Mouse (Mus musculus) thymus, adult 2 months (tissue): Measurements from ENCODE around the gene B3galt6.

Experiments
- CTCF ChIP-seq: fragments of 200-500 bp; IDR thresholded peaks from 2 replicates; pipeline ENCODE4 v1.5.1; 2012; ENCODE audit warnings: mild to moderate bottlenecking, control low read depth, low read length, moderate library complexity, borderline replicate concordance; ENCODE audit not compliant: control insufficient read depth, poor library complexity, insufficient read depth; ENCODE audit errors: extremely low read depth
- POLR2A ChIP-seq: fragments of 200-500 bp; IDR thresholded peaks from 2 replicates; pipeline ENCODE4 v1.6.1; 2012; ENCODE audit warnings: mild to moderate bottlenecking, low read length, control low read depth, moderate library complexity; ENCODE audit not compliant: control insufficient read depth, poor library complexity, insufficient read depth; ENCODE audit errors: extremely low read depth

DNA sequence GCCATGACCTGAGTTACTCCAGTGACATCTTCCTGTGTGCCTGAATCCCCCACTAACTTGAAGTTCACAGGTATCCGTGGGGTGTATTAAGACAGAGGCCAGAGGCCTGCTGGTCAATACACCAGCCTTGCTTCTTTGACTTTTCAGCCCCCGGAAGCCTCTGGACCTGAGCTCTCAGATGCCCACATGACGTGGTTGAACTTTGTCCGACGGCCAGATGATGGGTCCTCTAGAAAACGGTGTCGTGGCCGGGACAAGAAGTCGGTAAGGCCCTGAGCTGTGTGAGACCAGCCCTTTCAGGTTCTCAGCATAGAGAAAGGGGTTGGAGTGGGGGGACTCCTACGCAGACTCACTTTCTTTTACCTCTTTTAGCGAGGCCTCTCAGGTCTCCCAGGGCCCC is 28.1 kb downstream of the B3galt6 start:
- TF ChIP-seq CTCF, result no peak
- TF ChIP-seq POLR2A, result no peak
